Mouse (Mus musculus): ENCODE results near the gene 3425401B19Rik. TPM values are rescaled to one million over a fixed set of nuclear protein-coding genes. Genes with fewer than 3 reads are reported as not detected.

Gene 3425401B19Rik
- polyA plus RNA-seq, 1 experiment from 2014 or later = 0.22 TPM

GRCm38 (mm10) chr14:32684735-32685105 lies 373 bp downstream of the 3425401B19Rik start:
- H3K4me3 ChIP-seq (ENCODE audit: low read depth, low read length) = peak overlapping the region; percentile 9; the same call in 1 of the 2 replicates
- WGBS = 39% methylated on average over 19 of the region's 19 CpGs

GRCm38 (mm10) chr14:32683982-32684734 lies 935 bp downstream of the 3425401B19Rik start:
- H3K4me2 ChIP-seq = peak overlapping the region; percentile 31; the same call in 1 of the 2 replicates
- H3K9me3 ChIP-seq (ENCODE audit: low read depth, low read length) = no peaks in the 10 kb centered on the region
- no peaks in the 10 kb centered on the region for H3K27me3 ChIP-seq (ENCODE audit: insufficient read depth, low read length)
- no peak overlapping the region; the same call in 1 of the 2 replicates for H3K4me3 ChIP-seq (ENCODE audit: low read depth, low read length)
- DNase-seq = peak; percentile 58
- no peak overlapping the region for H3K9ac ChIP-seq
- ATAC-seq (ENCODE audit: insufficient read depth) = peak; percentile 21; the same call in 1 of the 2 replicates
- no peak overlapping the region for H3K27ac ChIP-seq (ENCODE audit: low read depth)
- WGBS = 44% methylated on average over 19 of the region's 19 CpGs
- TF ChIP-seq CTCF (IDR thresholded peaks at IDR 0.05; ENCODE audit: low read depth) = no peak
- H3K36me3 ChIP-seq (ENCODE audit: insufficient read depth) = no peaks in the 10 kb centered on the region
- peaks cover 16% of the 10 kb centered on the region; the same call in 1 of the 2 replicates for H3K4me1 ChIP-seq (ENCODE audit: insufficient read depth)

More at GRCm38 (mm10) chr14:32684735-32685105, 373 bp downstream of the 3425401B19Rik start:
- ATAC-seq (ENCODE audit: insufficient read depth) = peak; percentile 26; the same call in 1 of the 2 replicates
- no peak for DNase-seq
- Histone ChIP-seq H3K27me3 (ENCODE audit: insufficient read depth, low read length) (no peaks in the 10 kb centered on the region), H3K9ac (no peak overlapping the region), H3K9me3 (ENCODE audit: low read depth, low read length) (no peaks in the 10 kb centered on the region), H3K4me2 (peak overlapping the region; percentile 31; the same call in 1 of the 2 replicates), H3K27ac (ENCODE audit: low read depth) (no peak overlapping the region), H3K4me1 (ENCODE audit: insufficient read depth) (peaks cover 16% of the 10 kb centered on the region; the same call in 1 of the 2 replicates), H3K36me3 (ENCODE audit: insufficient read depth) (no peaks in the 10 kb centered on the region)
- TF ChIP-seq CTCF (IDR thresholded peaks at IDR 0.05; ENCODE audit: low read depth) = no peak

GRCm38 (mm10) chr14:32683251-32683838 lies 1.7 kb downstream of the 3425401B19Rik start:
- 24% methylated on average over 19 of the region's 19 CpGs for WGBS
- peak overlapping the region; percentile 27; the same call in 1 of the 2 replicates for H3K4me2 ChIP-seq
- peaks cover 16% of the 10 kb centered on the region; the same call in 1 of the 2 replicates for H3K4me1 ChIP-seq (ENCODE audit: insufficient read depth)
- no peak overlapping the region for H3K4me3 ChIP-seq (ENCODE audit: low read depth, low read length)
- DNase-seq = peak; percentile 61
- H3K27me3 ChIP-seq (ENCODE audit: insufficient read depth, low read length) = no peaks in the 10 kb centered on the region
- no peaks in the 10 kb centered on the region for H3K9me3 ChIP-seq (ENCODE audit: low read depth, low read length)
- peak; percentile 38; the same call in 1 of the 2 replicates for ATAC-seq (ENCODE audit: insufficient read depth)
- no peak for TF ChIP-seq CTCF (IDR thresholded peaks at IDR 0.05; ENCODE audit: low read depth)
- H3K36me3 ChIP-seq (ENCODE audit: insufficient read depth) = no peaks in the 10 kb centered on the region
- no peak overlapping the region for H3K9ac ChIP-seq
- H3K27ac ChIP-seq (ENCODE audit: low read depth) = no peak overlapping the region

GRCm38 (mm10) chr14:32682536-32682935 lies 2.6 kb downstream of the 3425401B19Rik start:
- H3K27ac ChIP-seq (ENCODE audit: low read depth) = no peak overlapping the region
- H3K27me3 ChIP-seq (ENCODE audit: insufficient read depth, low read length) = no peaks in the 10 kb centered on the region
- H3K9me3 ChIP-seq (ENCODE audit: low read depth, low read length) = no peaks in the 10 kb centered on the region
- no peak for TF ChIP-seq CTCF (IDR thresholded peaks at IDR 0.05; ENCODE audit: low read depth)
- no peak overlapping the region for H3K4me3 ChIP-seq (ENCODE audit: low read depth, low read length)
- 93% methylated on average over 12 of the region's 12 CpGs for WGBS
- no peak overlapping the region for H3K4me2 ChIP-seq
- DNase-seq (no peak), ATAC-seq (ENCODE audit: insufficient read depth) (no peak)
- H3K36me3 ChIP-seq (ENCODE audit: insufficient read depth) = no peaks in the 10 kb centered on the region
- H3K9ac ChIP-seq = no peak overlapping the region
- peaks cover 16% of the 10 kb centered on the region; the same call in 1 of the 2 replicates for H3K4me1 ChIP-seq (ENCODE audit: insufficient read depth)

GRCm38 (mm10) chr14:32681603-32682002 lies 3.5 kb downstream of the 3425401B19Rik start:
- Histone ChIP-seq H3K9ac (no peak overlapping the region), H3K9me3 (ENCODE audit: low read depth, low read length) (no peaks in the 10 kb centered on the region), H3K4me3 (ENCODE audit: low read depth, low read length) (no peak overlapping the region), H3K27ac (ENCODE audit: low read depth) (no peak overlapping the region), H3K36me3 (ENCODE audit: insufficient read depth) (no peaks in the 10 kb centered on the region), H3K4me1 (ENCODE audit: insufficient read depth) (peaks cover 16% of the 10 kb centered on the region; the same call in 1 of the 2 replicates), H3K27me3 (ENCODE audit: insufficient read depth, low read length) (no peaks in the 10 kb centered on the region), H3K4me2 (no peak overlapping the region)
- no peak for ATAC-seq (ENCODE audit: insufficient read depth)
- DNase-seq = no peak
- WGBS = 84% methylated on average over 3 of the region's 3 CpGs
- TF ChIP-seq CTCF (IDR thresholded peaks at IDR 0.05; ENCODE audit: low read depth) = no peak

GRCm38 (mm10) chr14:32678565-32678964 lies 6.5 kb downstream of the 3425401B19Rik start:
- ATAC-seq (ENCODE audit: insufficient read depth) (no peak), DNase-seq (no peak)
- Histone ChIP-seq H3K4me3 (ENCODE audit: low read depth, low read length) (no peak overlapping the region), H3K4me2 (no peak overlapping the region), H3K36me3 (ENCODE audit: insufficient read depth) (no peaks in the 10 kb centered on the region), H3K27ac (ENCODE audit: low read depth) (no peak overlapping the region), H3K27me3 (ENCODE audit: insufficient read depth, low read length) (no peaks in the 10 kb centered on the region), H3K9me3 (ENCODE audit: low read depth, low read length) (no peaks in the 10 kb centered on the region), H3K4me1 (ENCODE audit: insufficient read depth) (peaks cover 6% of the 10 kb centered on the region; the same call in 1 of the 2 replicates), H3K9ac (no peak overlapping the region)
- TF ChIP-seq CTCF (IDR thresholded peaks at IDR 0.05; ENCODE audit: low read depth) = no peak
- WGBS = 65% methylated on average over 3 of the region's 3 CpGs

- Histone ChIP-seq H3K36me3 (ENCODE audit: insufficient read depth) (no peaks in the 10 kb centered on the region), H3K4me3 (ENCODE audit: low read depth, low read length) (no peak overlapping the region), H3K4me2 (no peak overlapping the region), H3K27ac (ENCODE audit: low read depth) (no peak overlapping the region), H3K27me3 (ENCODE audit: insufficient read depth, low read length) (no peaks in the 10 kb centered on the region), H3K9ac (no peak overlapping the region), H3K9me3 (ENCODE audit: low read depth, low read length) (no peaks in the 10 kb centered on the region), H3K4me1 (ENCODE audit: insufficient read depth) (no peaks in the 10 kb centered on the region)
- DNase-seq = peak; percentile 17
- ATAC-seq (ENCODE audit: insufficient read depth) = peak; percentile 52; the same call in 1 of the 2 replicates
- WGBS = 38% methylated on average over 3 of the region's 3 CpGs
- TF ChIP-seq CTCF (IDR thresholded peaks at IDR 0.05; ENCODE audit: low read depth) = no peak
These were observed 11.9 kb downstream of the 3425401B19Rik start for GRCm38 (mm10) chr14:32673178-32673577.

Measured in lung, embryonic 14.5 days (tissue).